Mouse (Mus musculus) heart, adult 18-20 months (tissue): ENCODE measurements at regions not wholly inside any gene's neighbourhood (a gene's known extent, or its start where the extent isn't known, plus 50 kb on each side); places are given as distances from the start of the nearest gene placed in this dataset.

ENCODE experiments used
- DNase-seq, 2 experiments: peaks; one replicate each; pipeline ENCODE4 v3.0.0; 2021 to 2022; ENCODE audit warnings: mixed read lengths in 1 of 2

GRCm38 (mm10) chr1:185091816-185092558 lies 92.6 kb upstream of the Mark1 start:
- peak in 1 of 2 experiments; percentile 2 for DNase-seq

- DNase-seq = no peak
Measured at GRCm38 (mm10) chr1:185089196-185089595, 89.8 kb upstream of the Mark1 start.

- no peak for DNase-seq
Measured at GRCm38 (mm10) chr1:185083191-185083590, 83.8 kb upstream of the Mark1 start.

- DNase-seq = no peak
Measured at GRCm38 (mm10) chr1:185080118-185080517, 80.7 kb upstream of the Mark1 start.

- no peak for DNase-seq
Measured at GRCm38 (mm10) chr1:185079331-185079880, 80.0 kb upstream of the Mark1 start.

- no peak for DNase-seq
Measured at GRCm38 (mm10) chr1:185074001-185074400, 74.6 kb upstream of the Mark1 start.

GRCm38 (mm10) chr1:185072766-185073165 lies 73.4 kb upstream of the Mark1 start:
- no peak for DNase-seq

GRCm38 (mm10) chr1:185071566-185071965 lies 72.2 kb upstream of the Mark1 start:
- no peak for DNase-seq

- no peak for DNase-seq
Measured at GRCm38 (mm10) chr1:185070853-185071149, 71.4 kb upstream of the Mark1 start.

GRCm38 (mm10) chr1:185070062-185070852 lies 70.9 kb upstream of the Mark1 start:
- DNase-seq = peak; percentile 22 to 35

- DNase-seq = no peak
Measured at GRCm38 (mm10) chr1:185068136-185068535, 68.8 kb upstream of the Mark1 start.

- DNase-seq = no peak
Measured at GRCm38 (mm10) chr1:185067661-185068060, 68.3 kb upstream of the Mark1 start.

GRCm38 (mm10) chr1:185065056-185065455 lies 65.7 kb upstream of the Mark1 start:
- DNase-seq = no peak

GRCm38 (mm10) chr1:185062103-185062502 lies 62.7 kb upstream of the Mark1 start:
- no peak for DNase-seq

- no peak for DNase-seq
Measured at GRCm38 (mm10) chr1:185057443-185057842, 58.1 kb upstream of the Mark1 start.

GRCm38 (mm10) chr1:185052700-185053099 lies 53.3 kb upstream of the Mark1 start:
- DNase-seq = no peak

GRCm38 (mm10) chr1:185049980-185050379 lies 50.6 kb upstream of the Mark1 start:
- DNase-seq = no peak
